16 mouse cellular contexts compared by ENCODE assay signal in the genomic region with DNA sequence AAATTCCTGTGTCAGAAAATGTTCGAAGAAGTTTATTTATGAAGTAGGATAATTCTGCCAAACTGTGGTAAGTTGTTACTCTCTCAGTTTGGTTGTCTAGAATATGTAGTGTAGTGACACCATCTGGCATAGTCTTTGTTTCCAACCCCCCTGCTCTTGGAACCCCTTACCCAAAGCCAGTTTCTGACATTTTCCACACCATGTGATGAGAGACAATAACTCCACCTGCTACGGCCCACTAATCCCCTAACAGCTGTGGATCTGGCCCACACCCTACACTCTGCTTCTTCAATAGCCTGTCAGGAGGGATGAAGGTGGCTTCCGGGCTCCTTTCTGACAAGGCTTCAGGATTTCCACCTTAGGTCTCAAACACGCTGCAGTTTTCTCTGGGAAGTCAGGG. TPM values are rescaled to one million over a fixed set of nuclear protein-coding genes. Genes with fewer than 3 reads are reported as not detected.
DNase-seq lines count a peak whose midpoint lies in the region; ATAC-seq and TF ChIP-seq lines count a peak whose summit lies in the region.
"Had no signal": no experiment of that assay in that cellular context is flagged by ENCODE, and none has a peak within 500 bp of the region (broad histone marks: within the 10 kb centered on the region; RNA-seq: fewer than 3 reads in every experiment).

No protein-coding gene starts in this region.

- no peak overlapping the region for H3K9ac ChIP-seq in forebrain, embryonic 11.5 days (ENCODE audit: low read length)
- no peak overlapping the region for H3K9ac ChIP-seq in lung, embryonic 15.5 days
- H3K9ac ChIP-seq in forebrain, embryonic 16.5 days (replicated peaks; ENCODE audit: low read depth, low read length), result no peak overlapping the region
- H3K9ac ChIP-seq: liver, embryonic 13.5 days; neural tube, embryonic 13.5 days had no signal

- no peak for TF ChIP-seq POLR2A in small intestine, adult 2 months (IDR thresholded peaks at IDR 0.05; ENCODE audit: low read depth, low read length)

- no peaks in the 10 kb centered on the region for H3K4me1 ChIP-seq in forebrain, embryonic 11.5 days (replicated peaks; ENCODE audit: control insufficient read depth, insufficient read depth, low read length)
- peaks cover 13% of the 10 kb centered on the region for H3K4me1 ChIP-seq in forebrain, embryonic 10.5 days
- H3K4me1 ChIP-seq in lung, embryonic 15.5 days, result peaks cover 8% of the 10 kb centered on the region
- H3K4me1 ChIP-seq in forebrain, embryonic 16.5 days (replicated peaks; ENCODE audit: control insufficient read depth, insufficient read depth, low read length), result peaks cover 7% of the 10 kb centered on the region; the same call in 1 of the 2 replicates
- peaks cover 4% of the 10 kb centered on the region; the same call in 1 of the 2 replicates for H3K4me1 ChIP-seq in small intestine, adult 2 months (ENCODE audit: control insufficient read depth, insufficient read depth, insufficient read length, low read length)
- H3K4me1 ChIP-seq: liver, embryonic 13.5 days; neural tube, embryonic 13.5 days had no signal

- H3K27ac ChIP-seq in forebrain, embryonic 11.5 days (ENCODE audit: low read depth, low read length), result no peak overlapping the region
- H3K27ac ChIP-seq in forebrain, embryonic 10.5 days, result no peak overlapping the region
- peak overlapping the region; percentile 4; the same call in 1 of the 2 replicates for H3K27ac ChIP-seq in lung, embryonic 15.5 days
- H3K27ac ChIP-seq in forebrain, embryonic 16.5 days (ENCODE audit: low read length), result 0 out of 2 replicates have a peak overlapping the region, but pooled peaks have one; percentile 3
- H3K27ac ChIP-seq in small intestine, adult 2 months (ENCODE audit: insufficient read depth, low read depth, low read length), result 0 out of 2 replicates have a peak overlapping the region, but pooled peaks have one; percentile 1
- H3K27ac ChIP-seq: layer of hippocampus, adult 2 months; liver, embryonic 13.5 days; neural tube, embryonic 13.5 days had no signal

- DNase-seq in forebrain, embryonic 11.5 days (ENCODE audit: low spot score), result no peak
- DNase-seq in forebrain, embryonic 10.5 days (ENCODE audit: extremely low spot score, low spot score), result no peak
- no peak for DNase-seq in lung, postnatal 4 days
- no peak for DNase-seq in adrenal gland, postnatal 4 days (ENCODE audit: low spot score in 2 of 2)
- no peak for DNase-seq in gastrocnemius, adult 18-20 months (ENCODE audit: low spot score)
- DNase-seq: adrenal gland, postnatal 36 days; cerebellum, adult 11 months; kidney, adult 18-20 months; liver, embryonic 13.5 days; thymus, postnatal 14 days had no signal

- no peaks in the 10 kb centered on the region for H3K27me3 ChIP-seq in forebrain, embryonic 11.5 days (ENCODE audit: control insufficient read depth, insufficient read depth, low read length)
- H3K27me3 ChIP-seq in forebrain, embryonic 10.5 days (ENCODE audit: poor library complexity, severe bottlenecking), result no peaks in the 10 kb centered on the region
- no peaks in the 10 kb centered on the region for H3K27me3 ChIP-seq in lung, embryonic 15.5 days
- no peaks in the 10 kb centered on the region for H3K27me3 ChIP-seq in forebrain, embryonic 16.5 days (replicated peaks; ENCODE audit: control insufficient read depth, insufficient read depth, low read length)
- no peaks in the 10 kb centered on the region for H3K27me3 ChIP-seq in small intestine, adult 2 months (ENCODE audit: control insufficient read depth, insufficient read depth, low read length)
- H3K27me3 ChIP-seq: liver, embryonic 13.5 days; megakaryocyte, embryonic 14.5 days; neural tube, embryonic 13.5 days had no signal

- WGBS in forebrain, embryonic 11.5 days, result 72% methylated on average over 4 of the region's 4 CpGs
- 82% methylated on average over 4 of the region's 4 CpGs for WGBS in forebrain, embryonic 10.5 days
- WGBS in lung, embryonic 15.5 days, result 57% methylated on average over 4 of the region's 4 CpGs
- WGBS in forebrain, embryonic 16.5 days, result 35% methylated on average over 4 of the region's 4 CpGs
- WGBS in small intestine, adult 2 months, result 87% methylated on average over 4 of the region's 4 CpGs

- no peaks in the 10 kb centered on the region for H3K36me3 ChIP-seq in forebrain, embryonic 11.5 days (ENCODE audit: control insufficient read depth, insufficient read depth, low read length)
- H3K36me3 ChIP-seq in forebrain, embryonic 10.5 days (replicated peaks), result peaks cover 52% of the 10 kb centered on the region
- H3K36me3 ChIP-seq in lung, embryonic 15.5 days, result peaks cover 38% of the 10 kb centered on the region
- H3K36me3 ChIP-seq in forebrain, embryonic 16.5 days (ENCODE audit: control insufficient read depth, insufficient read depth), result no peaks in the 10 kb centered on the region
- H3K36me3 ChIP-seq in small intestine, adult 2 months (ENCODE audit: control insufficient read depth, insufficient read depth, low read length), result no peaks in the 10 kb centered on the region
- H3K36me3 ChIP-seq: liver, embryonic 13.5 days had no signal

- no peak for TF ChIP-seq CTCF in small intestine, adult 2 months (IDR thresholded peaks at IDR 0.05; ENCODE audit: extremely low read depth, insufficient read length, insufficient replicate concordance, low read depth, low read length)

- H3K4me2 ChIP-seq in forebrain, embryonic 11.5 days (ENCODE audit: low read depth, low read length, severe bottlenecking), result no peak overlapping the region
- H3K4me2 ChIP-seq in lung, embryonic 15.5 days, result no peak overlapping the region
- H3K4me2 ChIP-seq in forebrain, embryonic 16.5 days (ENCODE audit: low read length), result no peak overlapping the region
- H3K4me2 ChIP-seq: liver, embryonic 13.5 days; neural tube, embryonic 13.5 days had no signal

- ATAC-seq in forebrain, embryonic 11.5 days (replicated peaks; ENCODE audit: low FRiP score), result peak; percentile 51
- ATAC-seq in lung, embryonic 15.5 days (ENCODE audit: borderline replicate concordance, extremely low read depth, low FRiP score, low TSS enrichment), result peak; percentile 42
- ATAC-seq in forebrain, embryonic 16.5 days, result peak; percentile 79

- H3K9me3 ChIP-seq in forebrain, embryonic 11.5 days (ENCODE audit: control insufficient read depth, low read length), result no peaks in the 10 kb centered on the region
- no peaks in the 10 kb centered on the region for H3K9me3 ChIP-seq in forebrain, embryonic 10.5 days
- H3K9me3 ChIP-seq in lung, embryonic 15.5 days, result no peaks in the 10 kb centered on the region
- no peaks in the 10 kb centered on the region for H3K9me3 ChIP-seq in forebrain, embryonic 16.5 days (ENCODE audit: control insufficient read depth, low read length)
- H3K9me3 ChIP-seq: liver, embryonic 13.5 days; megakaryocyte, embryonic 14.5 days; neural tube, embryonic 13.5 days had no signal

- H3K4me3 ChIP-seq in forebrain, embryonic 11.5 days (ENCODE audit: low read depth, low read length), result no peak overlapping the region
- H3K4me3 ChIP-seq in forebrain, embryonic 10.5 days, result no peak overlapping the region
- no peak overlapping the region for H3K4me3 ChIP-seq in lung, embryonic 15.5 days
- H3K4me3 ChIP-seq in forebrain, embryonic 16.5 days (replicated peaks; ENCODE audit: low read length), result no peak overlapping the region
- H3K4me3 ChIP-seq in small intestine, adult 2 months (ENCODE audit: low read depth, low read length), result no peak overlapping the region
- H3K4me3 ChIP-seq: layer of hippocampus, adult 2 months; liver, embryonic 13.5 days; megakaryocyte, embryonic 14.5 days; neural tube, embryonic 13.5 days had no signal

RNA-seq across cellular contexts. Expression of gene Abhd10, which starts 56.4 kb away (rescaled TPM):
- polyA plus RNA-seq in forebrain, embryonic 11.5 days (2014; fragmentation: Nextera tagmentation; extraction: Ambion mirVana), result 36.2 and 39.0 TPM in 2 replicates
- 41.2 and 41.4 TPM in 2 replicates for polyA plus RNA-seq in forebrain, embryonic 10.5 days (2016; fragmentation: Nextera tagmentation; extraction: Ambion mirVana)
- polyA plus RNA-seq in lung, embryonic 15.5 days (2015; fragmentation: Nextera tagmentation; extraction: Ambion mirVana), result 34.0 and 36.3 TPM in 2 replicates
- polyA plus RNA-seq in forebrain, embryonic 16.5 days (2015; fragmentation: Nextera tagmentation; extraction: Ambion mirVana), result 42.1 and 42.7 TPM in 2 replicates
- polyA plus RNA-seq in small intestine, adult 2 months (2012; rRNA removed), result 1.1 and 2.4 TPM in 2 replicates
- total RNA-seq in adrenal gland, postnatal 4 days (2021), result 10 to 100 TPM; 31.8 to 36.8 TPM
- 10 to 100 TPM; 11.3 to 13.8 TPM for total RNA-seq in gastrocnemius, adult 18-20 months (2021)

Comparison
In these comparisons a context has a peak if more than half of its experiments do, and no peak if none do; other contexts are left out.
1. H3K27ac ChIP-seq: peak in lung, embryonic 15.5 days (single experiment), forebrain, embryonic 16.5 days (single experiment) and small intestine, adult 2 months (single experiment); none in forebrain, embryonic 11.5 days (single experiment) and forebrain, embryonic 10.5 days (single experiment).
2. RNA of gene Abhd10, which starts 56.4 kb away (polyA plus RNA-seq): 42.1 to 42.7 TPM in forebrain, embryonic 16.5 days, 41.2 to 41.4 TPM in forebrain, embryonic 10.5 days, 34.0 to 36.3 TPM in lung, embryonic 15.5 days and 36.2 to 39.0 TPM in forebrain, embryonic 11.5 days; 1.1 to 2.4 TPM in small intestine, adult 2 months; every median in the first group is over 10 times any median in the second.
3. Peak in every context shown above with its lines, with median percentiles within 50 percentile points of each other: ATAC-seq.